Mouse (Mus musculus): Measurements from ENCODE around the gene Upk2. TPM values are rescaled to one million over a fixed set of nuclear protein-coding genes. Genes with fewer than 3 reads are reported as not detected.

Upk2 gene
- polyA plus RNA-seq, 1 experiment from 2014 or later: 1.7 TPM

- no peak for ATAC-seq (ENCODE audit: insufficient number of reproducible peaks, insufficient read depth, low FRiP score, low TSS enrichment)
- H3K4me1 ChIP-seq: peaks cover 91% of the 10 kb centered on the region
- peak overlapping the region; percentile 30; the same call in 1 of the 2 replicates for H3K9ac ChIP-seq
- H3K27ac ChIP-seq: peak overlapping the region; percentile 75
- H3K4me3 ChIP-seq: peak overlapping the region; percentile 10; the same call in 1 of the 2 replicates
- H3K36me3 ChIP-seq: peaks cover 11% of the 10 kb centered on the region; the same call in 1 of the 2 replicates
- WGBS: 18% methylated on average over 9 of the region's 9 CpGs
- H3K9me3 ChIP-seq: no peaks in the 10 kb centered on the region
- peak overlapping the region; percentile 28 for H3K4me2 ChIP-seq (replicated peaks)
- no peaks in the 10 kb centered on the region for H3K27me3 ChIP-seq
Observed at GRCm38 (mm10) chr9:44494863-44495809, 40.4 kb upstream of the Upk2 start.

- H3K27ac ChIP-seq: peak overlapping the region; percentile 75
- 5% methylated on average over 11 of the region's 11 CpGs for WGBS
- no peaks in the 10 kb centered on the region for H3K9me3 ChIP-seq
- peaks cover 11% of the 10 kb centered on the region; the same call in 1 of the 2 replicates for H3K36me3 ChIP-seq
- peak overlapping the region; percentile 28 for H3K4me2 ChIP-seq (replicated peaks)
- no peak overlapping the region; the same call in none of the 2 replicates for H3K9ac ChIP-seq
- no peaks in the 10 kb centered on the region for H3K27me3 ChIP-seq
- no peak for ATAC-seq (ENCODE audit: insufficient number of reproducible peaks, insufficient read depth, low FRiP score, low TSS enrichment)
- H3K4me1 ChIP-seq: peaks cover 91% of the 10 kb centered on the region
- H3K4me3 ChIP-seq: peak overlapping the region; percentile 10; the same call in 1 of the 2 replicates
Observed at GRCm38 (mm10) chr9:44494261-44494862, 39.6 kb upstream of the Upk2 start.

GRCm38 (mm10) chr9:44492631-44493461 is 38.1 kb upstream of the Upk2 start:
- peaks cover 11% of the 10 kb centered on the region; the same call in 1 of the 2 replicates for H3K36me3 ChIP-seq
- H3K27ac ChIP-seq: 0 out of 2 replicates have a peak overlapping the region, but pooled peaks have one; percentile 46
- H3K9ac ChIP-seq: no peak overlapping the region
- H3K4me2 ChIP-seq (replicated peaks): 0 out of 2 replicates have a peak overlapping the region, but pooled peaks have one; percentile 5
- no peaks in the 10 kb centered on the region for H3K27me3 ChIP-seq
- peaks cover 92% of the 10 kb centered on the region for H3K4me1 ChIP-seq
- no peak for ATAC-seq (ENCODE audit: insufficient number of reproducible peaks, insufficient read depth, low FRiP score, low TSS enrichment)
- H3K9me3 ChIP-seq: no peaks in the 10 kb centered on the region
- 59% methylated on average over 17 of the region's 17 CpGs for WGBS
- H3K4me3 ChIP-seq: no peak overlapping the region

- Histone ChIP-seq H3K36me3 (peaks cover 9% of the 10 kb centered on the region; the same call in 1 of the 2 replicates), H3K9ac (no peak overlapping the region), H3K9me3 (no peaks in the 10 kb centered on the region), H3K4me2 (replicated peaks) (no peak overlapping the region), H3K4me1 (peaks cover 92% of the 10 kb centered on the region), H3K27ac (no peak overlapping the region), H3K4me3 (no peak overlapping the region), H3K27me3 (no peaks in the 10 kb centered on the region)
- no peak for ATAC-seq (ENCODE audit: insufficient number of reproducible peaks, insufficient read depth, low FRiP score, low TSS enrichment)
- 76% methylated on average over 10 of the region's 10 CpGs for WGBS
Observed at GRCm38 (mm10) chr9:44491351-44491750, 36.6 kb upstream of the Upk2 start.

- no peak for ATAC-seq (ENCODE audit: insufficient number of reproducible peaks, insufficient read depth, low FRiP score, low TSS enrichment)
- Histone ChIP-seq H3K36me3 (peaks cover 6% of the 10 kb centered on the region; the same call in 1 of the 2 replicates), H3K4me3 (peak overlapping the region; percentile 97), H3K9ac (peak overlapping the region; percentile 20; the same call in 1 of the 2 replicates), H3K4me1 (peaks cover 94% of the 10 kb centered on the region), H3K9me3 (no peaks in the 10 kb centered on the region), H3K27me3 (no peaks in the 10 kb centered on the region), H3K27ac (peak overlapping the region; percentile 87), H3K4me2 (replicated peaks) (peak overlapping the region; percentile 96)
- 12% methylated on average over 17 of the region's 17 CpGs for WGBS
Observed at GRCm38 (mm10) chr9:44490086-44490967, 35.6 kb upstream of the Upk2 start.

- Histone ChIP-seq H3K4me3 (peak overlapping the region; percentile 97), H3K9ac (peak overlapping the region; percentile 54; the same call in 1 of the 2 replicates)
Observed at GRCm38 (mm10) chr9:44489651-44490085, 34.9 kb upstream of the Upk2 start.

GRCm38 (mm10) chr9:44488855-44489381 is 34.1 kb upstream of the Upk2 start:
- peaks cover 6% of the 10 kb centered on the region; the same call in 1 of the 2 replicates for H3K36me3 ChIP-seq
- H3K9ac ChIP-seq: peak overlapping the region; percentile 54
- peak overlapping the region; percentile 97 for H3K4me3 ChIP-seq
- peaks cover 94% of the 10 kb centered on the region for H3K4me1 ChIP-seq
- H3K4me2 ChIP-seq (replicated peaks): peak overlapping the region; percentile 96
- H3K9me3 ChIP-seq: no peaks in the 10 kb centered on the region
- no peak for ATAC-seq (ENCODE audit: insufficient number of reproducible peaks, insufficient read depth, low FRiP score, low TSS enrichment)
- H3K27ac ChIP-seq: peak overlapping the region; percentile 87
- H3K27me3 ChIP-seq: no peaks in the 10 kb centered on the region
- 1% methylated on average over 5 of the region's 5 CpGs for WGBS

More at GRCm38 (mm10) chr9:44489651-44490085, 34.9 kb upstream of the Upk2 start:
- H3K27me3 ChIP-seq: no peaks in the 10 kb centered on the region
- H3K4me2 ChIP-seq (replicated peaks): peak overlapping the region; percentile 96
- H3K4me1 ChIP-seq: peaks cover 94% of the 10 kb centered on the region
- WGBS: 3% methylated on average over 17 of the region's 17 CpGs
- H3K27ac ChIP-seq: peak overlapping the region; percentile 87
- H3K9me3 ChIP-seq: no peaks in the 10 kb centered on the region
- no peak for ATAC-seq (ENCODE audit: insufficient number of reproducible peaks, insufficient read depth, low FRiP score, low TSS enrichment)
- peaks cover 6% of the 10 kb centered on the region; the same call in 1 of the 2 replicates for H3K36me3 ChIP-seq

GRCm38 (mm10) chr9:44488416-44488815 is 33.6 kb upstream of the Upk2 start:
- Histone ChIP-seq H3K27ac (peak overlapping the region; percentile 87), H3K4me2 (replicated peaks) (peak overlapping the region; percentile 96), H3K9me3 (no peaks in the 10 kb centered on the region), H3K27me3 (no peaks in the 10 kb centered on the region), H3K4me3 (peak overlapping the region; percentile 97), H3K9ac (peak overlapping the region; percentile 54), H3K36me3 (peaks cover 6% of the 10 kb centered on the region; the same call in 1 of the 2 replicates), H3K4me1 (peaks cover 89% of the 10 kb centered on the region)
- WGBS: 13% methylated on average over 8 of the region's 8 CpGs
- no peak for ATAC-seq (ENCODE audit: insufficient number of reproducible peaks, insufficient read depth, low FRiP score, low TSS enrichment)

GRCm38 (mm10) chr9:44487441-44487840 is 32.7 kb upstream of the Upk2 start:
- peak overlapping the region; percentile 87 for H3K27ac ChIP-seq
- H3K27me3 ChIP-seq: no peaks in the 10 kb centered on the region
- no peaks in the 10 kb centered on the region for H3K9me3 ChIP-seq
- H3K36me3 ChIP-seq: peaks cover 6% of the 10 kb centered on the region; the same call in 1 of the 2 replicates
- 8% methylated on average over 7 of the region's 7 CpGs for WGBS
- H3K9ac ChIP-seq: peak overlapping the region; percentile 99; the same call in 1 of the 2 replicates
- no peak for ATAC-seq (ENCODE audit: insufficient number of reproducible peaks, insufficient read depth, low FRiP score, low TSS enrichment)
- H3K4me2 ChIP-seq (replicated peaks): peak overlapping the region; percentile 96
- peak overlapping the region; percentile 97 for H3K4me3 ChIP-seq
- H3K4me1 ChIP-seq: peaks cover 79% of the 10 kb centered on the region
